Mouse (Mus musculus) monocyte, adult 59 days (primary cell): ENCODE results near the gene Gm47969. TPM values are rescaled to one million over a fixed set of nuclear protein-coding genes. Genes with fewer than 3 reads are reported as not detected.

ENCODE experiments used
- total RNA-seq, 2 experiments: library from RNA; stranded (reverse); gene quantifications; one replicate each; pipeline ENCODE4 v1.2.4; 2023

Gene Gm47969
- not detected for total RNA-seq

GRCm38 (mm10) chr1:83044882-83045427 lies at the start of gene Gm47969:
Gm47969 (plus strand) TSS chr1:83044932.

GRCm38 (mm10) chr1:83000306-83000705 lies 44.4 kb upstream of the Gm47969 start, which contains the start of gene Gm47959:
Gm47959 (plus strand) TSS chr1:83000548.

GRCm38 (mm10) chr1:83038109-83038672 lies 6.5 kb upstream of the Gm47969 start, which contains the start of gene Slc19a3:
Slc19a3 (minus strand) TSS chr1:83038448.

GRCm38 (mm10) chr1:83042380-83042779 lies 2.4 kb upstream of the Gm47969 start, which contains the start of gene Krtap28-10:
Krtap28-10 (minus strand) TSS chr1:83042480.

GRCm38 (mm10) chr1:83059278-83059677 lies 14.5 kb downstream of the Gm47969 start, which contains the start of gene A030005K14Rik:
A030005K14Rik (minus strand) TSS chr1:83059378.

GRCm38 (mm10) chr1:83060643-83061042 lies 15.9 kb downstream of the Gm47969 start, which contains the start of gene Krtap28-13:
Krtap28-13 (plus strand) TSS chr1:83060930.

Other genes with a start within 250 kb of the Gm47969 start
- 10 to 100 TPM; 50.7 to 57.1 TPM for gene Agfg1, start 205.4 kb upstream of the Gm47969 start, total RNA-seq
- under 1 TPM in 1 of 2 experiments, not detected in 1; 0.63 TPM for gene A030005L19Rik, start 131.6 kb upstream of the Gm47969 start, total RNA-seq
- gene A030014E15Rik, start 120.0 kb upstream of the Gm47969 start, total RNA-seq: not detected
- not detected for gene Gm6217, start 113.5 kb upstream of the Gm47969 start, total RNA-seq
- gene A030003K21Rik, start 101.5 kb upstream of the Gm47969 start, total RNA-seq: not detected
- not detected for gene Gm7544, start 88.9 kb upstream of the Gm47969 start, total RNA-seq
- gene Gm47955, start 84.6 kb upstream of the Gm47969 start, total RNA-seq: not detected
- not detected for gene Gm47959, start 44.4 kb upstream of the Gm47969 start, total RNA-seq
- not detected for gene Slc19a3, start 6.5 kb upstream of the Gm47969 start, total RNA-seq
- gene Krtap28-10, start 2.5 kb upstream of the Gm47969 start, total RNA-seq: not detected
- gene A030005K14Rik, start 14.4 kb downstream of the Gm47969 start, total RNA-seq: not detected
- gene Krtap28-13, start 16.0 kb downstream of the Gm47969 start, total RNA-seq: not detected
- gene Ccl20, start 71.8 kb downstream of the Gm47969 start, total RNA-seq: not detected
- gene Daw1, start 114.8 kb downstream of the Gm47969 start, total RNA-seq: not detected